ENCODE assay signal across 13 mouse cellular contexts in genomic region chr6:55044542-55044941, GRCm38 (mm10).
"Had no signal": no experiment of that assay in that cellular context is flagged by ENCODE, and none has a peak within 500 bp of the region (broad histone marks: within the 10 kb centered on the region; RNA-seq: fewer than 3 reads in every experiment).

No protein-coding gene starts in this region.

- H3K27ac ChIP-seq: kidney, postnatal 0 days; limb, embryonic 15.5 days; liver, embryonic 12.5 days; midbrain, embryonic 12.5 days; stomach, postnatal 0 days had no signal

- H3K9ac ChIP-seq: limb, embryonic 15.5 days; liver, embryonic 12.5 days; lung, embryonic 14.5 days; midbrain, embryonic 12.5 days had no signal

- DNase-seq: kidney, adult 11 months; kidney, adult 9 months; kidney, postnatal 36 days; left cerebral cortex, postnatal 4 days; lung, embryonic 14.5 days; lung, postnatal 10 days; lung, postnatal 4 days; thymus, postnatal 4 days had no signal

- H3K4me3 ChIP-seq: limb, embryonic 15.5 days; liver, embryonic 12.5 days; midbrain, embryonic 12.5 days had no signal

- H3K27me3 ChIP-seq: limb, embryonic 15.5 days; liver, embryonic 12.5 days; midbrain, embryonic 12.5 days had no signal

- H3K4me2 ChIP-seq: limb, embryonic 15.5 days; liver, embryonic 12.5 days; lung, embryonic 14.5 days; midbrain, embryonic 12.5 days had no signal

- ATAC-seq: liver, embryonic 12.5 days had no signal

- H3K9me3 ChIP-seq: limb, embryonic 15.5 days; liver, embryonic 12.5 days; midbrain, embryonic 12.5 days had no signal
